Mouse (Mus musculus): ENCODE data around the gene Rln3.

- TF ChIP-seq CTCF (IDR thresholded peaks at IDR 0.05; ENCODE audit: control insufficient read depth, insufficient read depth, insufficient replicate concordance, low read depth, low read length) (no peak), POLR2A (IDR thresholded peaks at IDR 0.05; ENCODE audit: control insufficient read depth, low read depth, low read length) (no peak)
Observed at GRCm38 (mm10) chr8:84079206-84079605, 34.4 kb upstream of the Rln3 start.

Data from testis, adult 2 months (tissue).